Mouse (Mus musculus) spleen, adult 2 months (tissue): ENCODE measurements around the gene Dph3. TPM values are rescaled to one million over a fixed set of nuclear protein-coding genes. Genes with fewer than 3 reads are reported as not detected.

Experiments
- DNase-seq, 2 experiments: peaks; one replicate each; pipeline versions ENCODE4 v3.0.0 to v3.0.0-alpha.2; 2012 to 2021; ENCODE audit warnings: low spot score in 2 of 2, low read depth in 1 of 2
- H3K27ac ChIP-seq: fragments of 200-500 bp; 2 replicates; pipeline ENCODE4 v1.5.1; 2012; ENCODE audit warnings: low read length, inconsistent platforms; ENCODE audit not compliant: insufficient read depth
- H3K27me3 ChIP-seq: fragments of 200-500 bp; 2 replicates; pipeline ENCODE4 v1.6.1; 2012; ENCODE audit warnings: mild to moderate bottlenecking, moderate library complexity, low read length, inconsistent platforms; ENCODE audit not compliant: control insufficient read depth, insufficient read depth
- H3K36me3 ChIP-seq: fragments of 200-500 bp; 2 replicates; pipeline ENCODE4 v1.6.1; 2012; ENCODE audit warnings: mild to moderate bottlenecking, low read length, inconsistent platforms; ENCODE audit not compliant: control insufficient read depth, insufficient read depth
- H3K4me1 ChIP-seq: fragments of 200-500 bp; 2 replicates; pipeline ENCODE4 v1.6.1; 2011; ENCODE audit warnings: inconsistent platforms; ENCODE audit not compliant: control insufficient read depth, insufficient read depth, insufficient read length
- H3K4me3 ChIP-seq: fragments of 200-500 bp; 2 replicates; pipeline ENCODE4 v1.5.1; 2011; ENCODE audit warnings: mild to moderate bottlenecking, inconsistent platforms; ENCODE audit not compliant: insufficient read depth, insufficient read length; ENCODE audit errors: extremely low read depth
- CTCF ChIP-seq: fragments of 200-500 bp; IDR thresholded peaks from 2 replicates; pipeline ENCODE4 v1.5.1; 2011; ENCODE audit warnings: mild to moderate bottlenecking, inconsistent platforms; ENCODE audit not compliant: insufficient read depth, insufficient read length, insufficient replicate concordance; ENCODE audit errors: extremely low read depth
- POLR2A ChIP-seq: fragments of 200-500 bp; IDR thresholded peaks from 2 replicates; pipeline ENCODE4 v1.6.1; 2011; ENCODE audit warnings: low read depth, low read length, inconsistent platforms
- WGBS: fragments of 180-500 bp; shearing (Covaris S2); methylation state at CpG from one replicate; pipeline ENCODE4 v1.1.7; 2018; 5-methylcytosine and 5-hydroxymethylcytosine counted together
- polyA plus RNA-seq: library from polyadenylated mRNA; depleted of rRNA; stranded (reverse); fragments of >200 nt; gene quantifications from 2 replicates; pipeline ENCODE4 v1.2.3, GENCODE M21; 2012; rRNA removed

The Dph3 gene
- polyA plus RNA-seq, 1 experiment: 8.3 TPM

- DNase-seq: peak in 1 of 2 experiments; percentile 34
- TF ChIP-seq POLR2A (no peak), CTCF (peak; percentile 72; the same call in 1 of the 2 replicates)
Observed at GRCm38 (mm10) chr14:32032522-32032921, 53.0 kb downstream of the Dph3 start.

More at GRCm38 (mm10) chr14:32032522-32032921, 53.0 kb downstream of the Dph3 start:
- H3K27me3 ChIP-seq: no peaks in the 10 kb centered on the region
- H3K4me3 ChIP-seq: no peak overlapping the region
- no peaks in the 10 kb centered on the region for H3K4me1 ChIP-seq
- no peak overlapping the region for H3K27ac ChIP-seq
- 10% methylated on average over 4 of the region's 4 CpGs for WGBS
- no peaks in the 10 kb centered on the region for H3K36me3 ChIP-seq

Other genes starting within 250 kb of the Dph3 start
- gene Galnt15, start 56.7 kb downstream of the Dph3 start, polyA plus RNA-seq: 0.65 and 0.75 TPM in 2 replicates
- 6.6 and 8.7 TPM in 2 replicates for gene Oxnad1, start 355 bp downstream of the Dph3 start, polyA plus RNA-seq
- gene Msmb, start 56.3 kb upstream of the Dph3 start, polyA plus RNA-seq: not detected in 2 replicates
- 34.1 and 45.2 TPM in 2 replicates for gene Ncoa4, start 74.1 kb upstream of the Dph3 start, polyA plus RNA-seq
- 64.2 and 95.8 TPM in 2 replicates for gene Timm23, start 116.2 kb upstream of the Dph3 start, polyA plus RNA-seq
- 3.7 and 4.3 TPM in 2 replicates for gene Parg, start 116.2 kb upstream of the Dph3 start, polyA plus RNA-seq
- 0.12 and 0.14 TPM in 2 replicates for gene Ogdhl, start 236.3 kb upstream of the Dph3 start, polyA plus RNA-seq